Mouse (Mus musculus) thymus, adult 2 months (tissue): ENCODE results near the gene Zfp786. TPM values are rescaled to one million over a fixed set of nuclear protein-coding genes. Genes with fewer than 3 reads are reported as not detected.
A peak's percentile ranks its signal among the peaks of the same experiment; 100 is the strongest.

Experiments used
- DNase-seq: peaks from one replicate; pipeline ENCODE4 v3.0.0; 2021
- H3K27ac ChIP-seq: fragments of 200-500 bp; 2 replicates; pipeline ENCODE4 v1.5.1; 2012; ENCODE audit warnings: low read length, control low read depth; ENCODE audit not compliant: control insufficient read depth, insufficient read depth
- H3K27me3 ChIP-seq: fragments of 200-500 bp; 2 replicates; pipeline ENCODE4 v1.6.1; 2012; ENCODE audit warnings: mild to moderate bottlenecking, low read length, moderate library complexity, mixed read lengths; ENCODE audit not compliant: control insufficient read depth, insufficient read depth
- H3K36me3 ChIP-seq: fragments of 200-500 bp; 2 replicates; pipeline ENCODE4 v1.6.1; 2012; ENCODE audit warnings: mild to moderate bottlenecking, low read length, moderate library complexity; ENCODE audit not compliant: control insufficient read depth, insufficient read depth
- H3K4me1 ChIP-seq: fragments of 200-500 bp; replicated peaks from 2 replicates; pipeline ENCODE4 v1.6.1; 2012; ENCODE audit warnings: low read length; ENCODE audit not compliant: control insufficient read depth, insufficient read depth
- H3K4me3 ChIP-seq: fragments of 200-500 bp; 2 replicates; pipeline ENCODE4 v1.5.1; 2012; ENCODE audit warnings: mild to moderate bottlenecking, low read length, control low read depth, moderate library complexity; ENCODE audit not compliant: control insufficient read depth, insufficient read depth
- CTCF ChIP-seq: fragments of 200-500 bp; IDR thresholded peaks from 2 replicates; pipeline ENCODE4 v1.5.1; 2012; ENCODE audit warnings: mild to moderate bottlenecking, control low read depth, low read length, moderate library complexity, borderline replicate concordance; ENCODE audit not compliant: control insufficient read depth, poor library complexity, insufficient read depth; ENCODE audit errors: extremely low read depth
- POLR2A ChIP-seq: fragments of 200-500 bp; IDR thresholded peaks from 2 replicates; pipeline ENCODE4 v1.6.1; 2012; ENCODE audit warnings: mild to moderate bottlenecking, low read length, control low read depth, moderate library complexity; ENCODE audit not compliant: control insufficient read depth, poor library complexity, insufficient read depth; ENCODE audit errors: extremely low read depth
- WGBS: fragments of 180-500 bp; shearing (Covaris S2); methylation state at CpG from one replicate; pipeline ENCODE4 v1.1.7; 2018; 5-methylcytosine and 5-hydroxymethylcytosine counted together
- polyA plus RNA-seq: library from polyadenylated mRNA; depleted of rRNA; stranded (reverse); fragments of >200 nt; gene quantifications from 2 replicates; pipeline ENCODE4 v1.2.3, GENCODE M21; 2012

The Zfp786 gene
- polyA plus RNA-seq, 1 experiment = 0.24 TPM

GRCm38 (mm10) chr6:47799079-47799478, 31.6 kb downstream of the Zfp786 start:
- TF ChIP-seq CTCF (no peak), POLR2A (no peak)
- Histone ChIP-seq H3K4me1 (no peaks in the 10 kb centered on the region), H3K27ac (no peak overlapping the region), H3K27me3 (no peaks in the 10 kb centered on the region), H3K36me3 (peaks cover 55% of the 10 kb centered on the region), H3K4me3 (no peak overlapping the region)
- WGBS = 44% methylated on average over 6 of the region's 6 CpGs
- DNase-seq = peak; percentile 71

GRCm38 (mm10) chr6:47794106-47794830, 36.4 kb downstream of the Zfp786 start:
- Histone ChIP-seq H3K27me3 (no peaks in the 10 kb centered on the region), H3K4me1 (no peaks in the 10 kb centered on the region), H3K27ac (no peak overlapping the region), H3K36me3 (peaks cover 35% of the 10 kb centered on the region), H3K4me3 (no peak overlapping the region)
- DNase-seq = peak; percentile 30
- 86% methylated on average over 10 of the region's 10 CpGs for WGBS
- no peak for TF ChIP-seq CTCF
- TF ChIP-seq POLR2A = no peak

- no peak for DNase-seq
- 93% methylated on average over 5 of the region's 5 CpGs for WGBS
- H3K27me3 ChIP-seq = no peaks in the 10 kb centered on the region
- peaks cover 31% of the 10 kb centered on the region for H3K36me3 ChIP-seq
- H3K27ac ChIP-seq = no peak overlapping the region
- peaks cover 3% of the 10 kb centered on the region; the same call in 1 of the 2 replicates for H3K4me1 ChIP-seq
- no peak overlapping the region for H3K4me3 ChIP-seq
- no peak for TF ChIP-seq CTCF
- no peak for TF ChIP-seq POLR2A
Measured at GRCm38 (mm10) chr6:47793284-47793683, 37.4 kb downstream of the Zfp786 start.

GRCm38 (mm10) chr6:47792533-47792932, 38.1 kb downstream of the Zfp786 start:
- Histone ChIP-seq H3K27ac (no peak overlapping the region), H3K4me3 (no peak overlapping the region), H3K4me1 (peaks cover 5% of the 10 kb centered on the region; the same call in 1 of the 2 replicates), H3K36me3 (peaks cover 24% of the 10 kb centered on the region), H3K27me3 (no peaks in the 10 kb centered on the region)
- WGBS = 100% methylated on average over 2 of the region's 2 CpGs
- TF ChIP-seq CTCF (no peak), POLR2A (no peak)
- no peak for DNase-seq

GRCm38 (mm10) chr6:47790745-47791144, 39.9 kb downstream of the Zfp786 start:
- H3K4me3 ChIP-seq = no peak overlapping the region
- no peaks in the 10 kb centered on the region for H3K27me3 ChIP-seq
- no peak overlapping the region for H3K27ac ChIP-seq
- H3K36me3 ChIP-seq = peaks cover 7% of the 10 kb centered on the region
- peaks cover 5% of the 10 kb centered on the region; the same call in 1 of the 2 replicates for H3K4me1 ChIP-seq
- peak; percentile 22 for DNase-seq
- TF ChIP-seq CTCF (no peak), POLR2A (no peak)
- 62% methylated on average over 2 of the region's 2 CpGs for WGBS

GRCm38 (mm10) chr6:47788821-47789220, 41.8 kb downstream of the Zfp786 start:
- DNase-seq = no peak
- TF ChIP-seq POLR2A = no peak
- Histone ChIP-seq H3K27me3 (no peaks in the 10 kb centered on the region), H3K27ac (no peak overlapping the region), H3K4me3 (peak overlapping the region; percentile 69; the same call in 1 of the 2 replicates), H3K4me1 (peaks cover 5% of the 10 kb centered on the region; the same call in 1 of the 2 replicates), H3K36me3 (no peaks in the 10 kb centered on the region)
- 19% methylated on average over 3 of the region's 3 CpGs for WGBS

GRCm38 (mm10) chr6:47787941-47788736, 42.5 kb downstream of the Zfp786 start:
- 4% methylated on average over 18 of the region's 18 CpGs for WGBS
- DNase-seq = peak; percentile 47
- peak overlapping the region; percentile 3; the same call in 1 of the 2 replicates for H3K27ac ChIP-seq
- peak overlapping the region; percentile 69 for H3K4me3 ChIP-seq
- peaks cover 5% of the 10 kb centered on the region; the same call in 1 of the 2 replicates for H3K4me1 ChIP-seq
- no peaks in the 10 kb centered on the region for H3K36me3 ChIP-seq
- no peak for TF ChIP-seq CTCF
- no peak for TF ChIP-seq POLR2A
- no peaks in the 10 kb centered on the region for H3K27me3 ChIP-seq
